21 mouse cellular contexts compared by ENCODE assay signal in the genomic region with DNA sequence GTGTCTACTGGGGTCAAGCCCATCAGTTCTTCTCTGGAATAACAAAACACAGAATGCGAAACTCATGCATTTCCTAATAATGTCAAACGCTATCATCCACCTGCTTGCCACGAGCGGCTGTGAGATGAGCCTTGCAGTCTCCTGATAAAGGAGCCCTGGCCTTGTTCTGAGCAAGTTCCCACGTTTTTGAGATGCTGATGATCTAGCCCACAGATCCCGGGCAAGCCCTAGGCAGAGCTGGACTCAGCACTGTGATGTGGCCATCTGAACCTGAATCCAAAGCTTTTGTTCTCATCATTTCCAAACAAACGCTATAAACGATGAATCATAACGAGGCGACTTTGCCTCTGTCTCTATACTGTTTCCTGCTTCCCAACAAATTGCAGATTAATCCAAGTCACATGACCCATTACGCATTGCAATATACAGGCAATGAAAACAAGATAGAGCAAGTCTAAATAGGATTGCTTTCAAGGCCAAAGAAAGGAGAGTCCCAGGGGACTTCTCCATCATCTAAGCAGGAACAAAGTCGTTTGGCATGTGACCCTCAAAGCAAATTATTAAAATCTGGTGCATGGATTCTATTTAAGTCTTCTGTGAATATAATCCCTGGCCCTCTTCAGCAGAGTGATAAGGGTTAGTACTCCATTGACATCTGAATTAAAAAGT.
DNase-seq lines count a peak whose midpoint lies in the region; ATAC-seq lines count a peak whose summit lies in the region.
"Had no signal": no experiment of that assay in that cellular context is flagged by ENCODE, and none has a peak within 500 bp of the region (broad histone marks: within the 10 kb centered on the region; RNA-seq: fewer than 3 reads in every experiment).

No protein-coding gene starts in this region.

- no peaks in the 10 kb centered on the region for H3K36me3 ChIP-seq in hindbrain, embryonic 13.5 days
- H3K36me3 ChIP-seq in hindbrain, embryonic 10.5 days: no peaks in the 10 kb centered on the region
- H3K36me3 ChIP-seq in midbrain, embryonic 14.5 days (ENCODE audit: control insufficient read depth, insufficient read depth, low read length): no peaks in the 10 kb centered on the region
- H3K36me3 ChIP-seq: embryonic facial prominence, embryonic 12.5 days; intestine, embryonic 15.5 days; limb, embryonic 10.5 days; liver, embryonic 15.5 days; lung, embryonic 15.5 days had no signal

- no peak overlapping the region for H3K4me3 ChIP-seq in hindbrain, embryonic 13.5 days
- H3K4me3 ChIP-seq in hindbrain, embryonic 10.5 days: no peak overlapping the region
- no peak overlapping the region for H3K4me3 ChIP-seq in midbrain, embryonic 14.5 days (replicated peaks; ENCODE audit: low read depth, low read length)
- H3K4me3 ChIP-seq: embryonic facial prominence, embryonic 12.5 days; intestine, embryonic 15.5 days; limb, embryonic 10.5 days; liver, embryonic 15.5 days; lung, embryonic 15.5 days had no signal

- H3K4me2 ChIP-seq in hindbrain, embryonic 13.5 days: no peak overlapping the region
- no peak overlapping the region for H3K4me2 ChIP-seq in midbrain, embryonic 14.5 days (ENCODE audit: low read length)
- H3K4me2 ChIP-seq: embryonic facial prominence, embryonic 12.5 days; intestine, embryonic 15.5 days; liver, embryonic 15.5 days; lung, embryonic 15.5 days had no signal

- ATAC-seq in hindbrain, embryonic 13.5 days (ENCODE audit: low FRiP score): no peak; the same call in 1 of the 2 replicates
- ATAC-seq in midbrain, embryonic 14.5 days (ENCODE audit: low FRiP score, low TSS enrichment): peak; percentile 55; the same call in 1 of the 2 replicates
- ATAC-seq: intestine, embryonic 15.5 days had no signal

- H3K9me3 ChIP-seq in hindbrain, embryonic 13.5 days: no peaks in the 10 kb centered on the region
- H3K9me3 ChIP-seq in hindbrain, embryonic 10.5 days: no peaks in the 10 kb centered on the region
- H3K9me3 ChIP-seq in midbrain, embryonic 14.5 days (ENCODE audit: control insufficient read depth, low read length): no peaks in the 10 kb centered on the region
- H3K9me3 ChIP-seq: embryonic facial prominence, embryonic 12.5 days; intestine, embryonic 15.5 days; limb, embryonic 10.5 days; liver, embryonic 15.5 days; lung, embryonic 15.5 days had no signal

- H3K27me3 ChIP-seq in hindbrain, embryonic 13.5 days: no peaks in the 10 kb centered on the region
- H3K27me3 ChIP-seq in hindbrain, embryonic 10.5 days (ENCODE audit: insufficient read depth, poor library complexity, severe bottlenecking): no peaks in the 10 kb centered on the region
- no peaks in the 10 kb centered on the region for H3K27me3 ChIP-seq in midbrain, embryonic 14.5 days (ENCODE audit: control insufficient read depth, insufficient read depth, low read length)
- H3K27me3 ChIP-seq: embryonic facial prominence, embryonic 12.5 days; intestine, embryonic 15.5 days; liver, embryonic 15.5 days; lung, embryonic 15.5 days had no signal

- no peak overlapping the region for H3K9ac ChIP-seq in hindbrain, embryonic 13.5 days
- no peak overlapping the region for H3K9ac ChIP-seq in midbrain, embryonic 14.5 days (replicated peaks; ENCODE audit: low read length)
- H3K9ac ChIP-seq: embryonic facial prominence, embryonic 12.5 days; intestine, embryonic 15.5 days; liver, embryonic 15.5 days; lung, embryonic 15.5 days had no signal

- 57% methylated on average over 12 of the region's 12 CpGs for WGBS in hindbrain, embryonic 13.5 days
- 81% methylated on average over 12 of the region's 12 CpGs for WGBS in hindbrain, embryonic 10.5 days
- 38% methylated on average over 12 of the region's 12 CpGs for WGBS in midbrain, embryonic 14.5 days

- DNase-seq in hindbrain, embryonic 10.5 days (ENCODE audit: low spot score): no peak
- DNase-seq in mesoderm, embryonic 11.5 days (ENCODE audit: low read depth, low spot score): peak; percentile 30
- DNase-seq in midbrain, embryonic 14.5 days: peak; percentile 81
- peak; percentile 15 for DNase-seq in retina, embryonic 14.5 days (ENCODE audit: low spot score)
- DNase-seq in ovary, postnatal 36 days (ENCODE audit: low spot score): no peak
- no peak for DNase-seq in heart, postnatal 4 days
- DNase-seq: adrenal gland, adult 2 months; cerebellum, adult 11-12 months; cerebellum, postnatal 10 days; gastrocnemius, postnatal 36 days; kidney, adult 8-10 months; kidney, postnatal 14 days; liver; lung, postnatal 4 days; thymus, postnatal 25 days had no signal

- peak overlapping the region; percentile 20 for H3K27ac ChIP-seq in hindbrain, embryonic 13.5 days
- no peak overlapping the region for H3K27ac ChIP-seq in hindbrain, embryonic 10.5 days
- peak overlapping the region; percentile 62 for H3K27ac ChIP-seq in midbrain, embryonic 14.5 days (replicated peaks; ENCODE audit: low read depth, low read length)
- H3K27ac ChIP-seq: embryonic facial prominence, embryonic 12.5 days; intestine, embryonic 15.5 days; limb, embryonic 10.5 days; liver, embryonic 15.5 days; lung, embryonic 15.5 days had no signal

- H3K4me1 ChIP-seq in hindbrain, embryonic 13.5 days (replicated peaks): peaks cover 28% of the 10 kb centered on the region
- peaks cover 14% of the 10 kb centered on the region for H3K4me1 ChIP-seq in hindbrain, embryonic 10.5 days (replicated peaks)
- H3K4me1 ChIP-seq in midbrain, embryonic 14.5 days (ENCODE audit: control insufficient read depth, insufficient read depth, low read length): peaks cover 15% of the 10 kb centered on the region
- H3K4me1 ChIP-seq: embryonic facial prominence, embryonic 12.5 days; intestine, embryonic 15.5 days; liver, embryonic 15.5 days; lung, embryonic 15.5 days had no signal

Comparison
In these comparisons a context has a peak if more than half of its experiments do, and no peak if none do; other contexts are left out.
1. DNase-seq: peak in mesoderm, embryonic 11.5 days (single experiment), midbrain, embryonic 14.5 days (single experiment) and retina, embryonic 14.5 days (single experiment); none in hindbrain, embryonic 10.5 days (single experiment), ovary, postnatal 36 days (single experiment) and heart, postnatal 4 days (single experiment).